Mouse (Mus musculus) inflammation-experienced regulatory T-cells, adult 6 months (primary cell): ENCODE results near the gene Bcorl1. TPM values are rescaled to one million over a fixed set of nuclear protein-coding genes. Genes with fewer than 3 reads are reported as not detected.
"Not testable (repeated sequence)": the region's sequence is repeated elsewhere in the genome, so short reads cannot be mapped to it uniquely, and the experiment has no call there.

Source experiments
- ATAC-seq: one replicate; pipeline ENCODE4 v1.8.0; 2017
- polyA plus RNA-seq, 3 experiments: library from polyadenylated mRNA; unstranded; fragments of 100-300 nt; shearing (Covaris generic); gene quantifications; one replicate each; pipeline ENCODE4 v1.2.1; 2017

The Bcorl1 gene
- polyA plus RNA-seq, 3 experiments from 2014 or later = 1.2 to 2.1 (median 1.5) TPM

DNA sequence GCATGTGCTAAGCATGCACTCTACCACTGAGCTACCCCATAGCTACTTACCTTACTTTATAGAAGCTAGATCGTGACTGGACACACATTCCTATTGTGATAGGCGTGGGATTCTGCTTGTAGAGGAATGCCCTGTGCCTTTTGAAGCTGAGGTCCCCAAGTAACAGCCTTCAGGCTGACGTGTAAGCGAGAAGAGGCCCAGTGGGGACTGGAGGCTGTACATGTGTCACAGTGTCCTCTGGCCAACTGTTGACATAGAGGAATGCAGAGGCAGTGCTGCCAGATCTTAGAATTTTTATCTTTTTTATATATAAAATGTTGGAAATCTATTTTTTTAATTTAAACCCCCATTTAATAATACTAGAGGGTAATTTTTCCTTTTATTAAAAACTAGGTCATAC is 58.8 kb downstream of the Bcorl1 start:
- ATAC-seq = no peak

DNA sequence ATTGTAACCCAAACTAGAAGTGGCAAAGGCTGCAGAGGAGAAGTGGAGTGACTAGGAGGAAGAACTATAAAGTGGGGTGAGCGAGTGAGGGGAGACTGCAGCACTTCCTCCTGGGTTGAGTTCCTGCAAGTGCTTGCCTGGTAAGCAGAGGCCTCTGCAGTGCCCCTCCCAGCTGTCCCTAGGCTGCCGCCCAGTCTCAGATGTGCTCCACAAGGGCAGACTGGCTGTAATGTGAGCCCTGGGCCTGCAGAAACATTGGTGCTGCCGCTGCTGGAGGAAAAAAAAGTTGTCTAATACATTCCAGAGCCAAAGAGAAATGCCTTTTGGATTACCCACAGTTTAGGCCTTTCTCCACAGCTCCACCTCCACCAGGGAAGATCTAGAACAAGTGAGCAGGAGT is 64.0 kb downstream of the Bcorl1 start:
- ATAC-seq = no peak

DNA sequence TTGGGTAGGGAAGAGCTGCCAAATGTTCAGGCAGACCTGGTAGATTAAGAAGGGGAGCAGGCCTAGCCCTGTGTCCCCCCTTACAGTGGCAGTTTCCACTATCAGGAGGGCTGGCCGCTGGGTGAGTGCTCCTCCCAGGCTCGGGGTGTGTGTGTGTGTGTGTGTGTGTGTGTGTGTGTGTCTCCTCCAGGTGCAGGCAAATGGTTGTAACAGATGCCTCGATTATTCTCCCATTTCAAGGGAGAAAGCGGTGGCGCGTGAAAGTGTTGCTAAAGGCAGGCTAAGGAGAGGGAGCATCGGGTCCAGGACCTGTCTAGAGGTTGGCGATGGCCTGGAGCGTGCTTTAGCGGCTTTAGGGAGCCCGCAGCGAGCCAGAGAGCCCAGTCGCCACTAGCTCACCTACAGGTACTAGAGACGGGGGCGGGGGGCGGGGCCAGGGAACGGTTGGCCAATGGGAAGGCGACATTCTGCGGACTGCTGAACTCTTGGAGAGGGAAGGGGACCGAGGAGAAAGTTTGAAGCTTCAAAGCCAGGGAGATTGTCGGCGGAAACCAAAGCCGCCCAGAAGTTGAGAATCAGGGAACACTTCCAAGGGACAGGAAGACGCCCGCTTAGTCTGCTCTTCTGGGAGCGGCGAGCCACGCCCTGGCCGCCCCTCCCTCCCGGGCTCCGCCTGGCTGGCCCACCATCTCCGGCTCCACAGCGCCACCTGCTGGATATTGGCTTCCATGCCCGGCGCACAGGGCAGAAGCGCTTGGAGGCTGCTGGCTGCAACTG is 68.6 kb downstream of the Bcorl1 start:
- ATAC-seq = peak; percentile 83

DNA sequence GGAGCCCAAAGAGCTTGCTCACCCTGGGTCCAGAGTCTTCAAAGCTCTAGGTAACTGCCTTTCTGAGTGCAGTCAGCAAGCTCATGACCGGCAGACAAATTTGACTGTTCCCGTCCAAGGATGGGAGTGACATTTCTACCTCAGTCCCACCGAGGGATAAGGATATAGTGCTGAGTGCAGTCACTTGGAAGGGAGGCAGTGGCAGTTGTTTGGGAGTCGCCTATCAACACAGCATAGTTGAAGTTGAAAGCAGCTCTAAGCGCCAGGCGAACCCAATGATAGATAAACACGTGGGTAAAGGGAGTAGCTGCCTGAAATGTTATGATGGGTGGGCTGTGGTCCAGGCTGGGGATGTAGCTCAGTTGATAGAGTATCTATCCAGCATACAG is 69.2 kb downstream of the Bcorl1 start:
- ATAC-seq = peak; percentile 11

DNA sequence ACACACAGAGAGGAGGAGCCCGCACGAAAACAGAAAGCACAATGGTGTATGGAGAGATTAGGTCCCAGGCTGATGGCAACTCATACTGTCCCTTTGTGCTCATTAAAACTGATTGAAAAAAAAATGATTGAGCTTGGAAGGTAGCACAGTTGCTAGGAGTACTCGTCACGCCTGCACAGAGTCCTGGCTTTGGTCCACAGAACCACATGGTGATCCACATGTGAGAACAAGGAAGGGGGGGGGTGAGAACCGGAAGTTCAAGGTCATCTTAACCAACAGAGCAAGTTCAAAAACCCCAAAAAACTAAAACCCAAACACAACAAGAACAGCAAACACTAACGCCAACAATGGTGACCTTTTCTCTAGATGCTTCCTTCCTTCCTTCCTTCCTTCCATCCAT is 71.5 kb downstream of the Bcorl1 start:
- no peak for ATAC-seq

DNA sequence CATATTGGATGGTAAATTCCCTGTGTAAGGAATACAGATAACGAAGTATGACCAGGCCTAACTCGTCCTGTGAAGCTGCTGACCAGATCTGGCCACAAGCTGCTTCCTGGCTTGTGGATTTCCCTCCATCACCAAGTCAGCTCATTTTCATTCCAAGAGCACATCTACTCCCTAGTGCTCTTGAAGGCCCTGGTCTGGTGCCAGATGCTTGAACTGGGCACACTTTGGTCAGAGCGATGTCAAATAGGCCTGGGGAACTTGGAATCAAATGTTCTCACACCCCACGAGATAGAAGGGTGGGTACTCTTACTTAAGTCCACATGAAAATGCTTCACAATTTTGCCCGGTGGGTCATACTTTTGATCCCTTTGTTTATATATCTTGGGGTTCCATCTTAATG is 73.1 kb downstream of the Bcorl1 start:
- ATAC-seq = no peak

DNA sequence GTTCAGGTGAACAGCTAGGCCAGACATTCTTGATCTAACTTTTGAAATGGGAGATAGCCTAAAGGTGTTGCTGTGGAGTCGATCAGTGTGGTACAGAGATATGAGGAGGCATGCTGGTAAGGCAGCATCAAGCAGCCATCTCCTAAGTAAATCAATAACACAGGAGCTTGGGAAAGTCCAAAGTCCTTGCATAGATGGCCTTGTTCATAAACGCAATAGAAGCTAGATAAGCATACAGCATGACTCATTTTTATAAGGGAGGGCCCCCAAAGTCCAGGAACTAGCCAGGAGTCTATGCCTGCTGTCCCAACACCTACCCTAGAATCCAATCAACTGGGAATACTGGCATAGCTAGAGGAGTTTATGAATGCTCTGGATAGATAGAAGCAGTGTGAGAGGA is 77.3 kb downstream of the Bcorl1 start:
- ATAC-seq = no peak

DNA sequence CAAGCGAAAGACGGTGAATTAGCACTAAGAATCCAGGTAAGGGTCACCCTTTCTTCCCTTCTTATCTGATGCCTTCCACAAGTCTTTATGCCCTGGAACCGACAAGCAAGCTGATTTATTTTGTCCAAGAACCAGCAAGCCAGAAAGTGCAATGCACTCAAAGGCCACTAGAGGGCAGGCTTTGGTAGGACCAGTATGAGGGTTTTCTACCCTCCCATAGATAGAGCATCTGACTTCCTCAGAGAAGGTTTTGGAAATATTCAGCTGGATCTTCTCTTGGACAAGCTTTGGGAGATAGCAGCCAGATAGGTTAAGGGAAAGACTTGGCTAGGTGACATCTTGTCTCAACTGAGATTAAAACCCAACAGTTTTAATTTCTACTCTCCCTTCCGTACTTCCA is 81.8 kb downstream of the Bcorl1 start:
- no peak for ATAC-seq

DNA sequence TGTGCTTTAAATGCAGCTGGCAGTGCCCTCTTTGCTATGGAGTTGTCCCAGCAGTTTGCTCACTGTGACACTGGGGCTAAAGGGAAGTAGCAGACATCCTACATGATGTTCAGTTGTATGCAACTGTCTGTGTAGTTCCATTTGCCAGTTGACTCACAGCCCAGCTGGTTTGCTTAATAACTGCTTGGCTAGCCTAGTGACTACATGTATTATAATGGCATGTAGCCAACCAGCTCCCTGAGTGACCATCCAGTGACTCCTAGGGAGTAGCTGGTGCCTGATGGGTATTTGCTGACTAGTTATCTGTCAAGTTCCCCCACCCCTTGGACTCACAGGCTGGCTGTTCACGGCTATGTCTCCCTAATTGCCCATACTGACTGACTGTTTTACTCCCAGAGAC is 82.5 kb downstream of the Bcorl1 start:
- ATAC-seq = no peak

DNA sequence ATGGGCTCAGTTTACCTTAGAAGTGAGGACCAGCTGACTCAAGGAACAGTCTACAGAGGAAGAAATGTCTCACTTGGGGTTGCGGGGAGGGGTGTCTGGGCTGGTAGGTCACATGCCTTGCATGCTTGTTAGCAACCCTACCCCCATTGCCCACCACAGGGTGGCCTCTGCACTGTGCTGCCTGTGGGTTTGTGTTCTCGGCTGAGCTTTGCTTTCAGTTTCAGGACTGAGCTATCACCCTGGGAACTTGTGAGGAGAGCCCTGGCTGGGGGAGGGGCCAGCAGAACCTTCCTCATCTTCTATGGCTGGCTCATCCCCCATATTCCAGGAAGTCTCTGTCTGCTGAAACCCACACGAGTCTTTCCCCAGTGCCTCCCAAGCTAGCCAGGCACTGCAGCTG is 83.4 kb downstream of the Bcorl1 start:
- peak; percentile 85 for ATAC-seq

DNA sequence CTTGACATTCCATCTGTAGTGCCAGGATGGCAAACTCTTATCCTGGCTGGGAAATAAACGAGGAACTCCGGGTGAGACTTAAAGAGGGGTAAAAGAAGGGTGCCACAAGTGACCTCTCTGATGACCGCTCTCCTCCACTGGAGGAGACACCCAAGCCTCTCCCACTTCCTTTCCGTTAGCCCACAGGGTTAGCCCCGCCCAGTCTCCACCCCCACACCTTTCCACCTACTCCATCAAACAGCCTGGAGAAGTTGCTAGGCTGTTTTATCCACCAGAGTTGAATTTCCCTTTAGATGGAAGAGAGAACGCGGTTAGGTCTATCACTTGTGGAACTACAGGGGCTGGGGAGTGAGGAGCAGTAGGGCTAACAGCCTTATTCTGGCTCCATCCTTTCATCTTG is 84.1 kb downstream of the Bcorl1 start:
- ATAC-seq = peak; percentile 19

DNA sequence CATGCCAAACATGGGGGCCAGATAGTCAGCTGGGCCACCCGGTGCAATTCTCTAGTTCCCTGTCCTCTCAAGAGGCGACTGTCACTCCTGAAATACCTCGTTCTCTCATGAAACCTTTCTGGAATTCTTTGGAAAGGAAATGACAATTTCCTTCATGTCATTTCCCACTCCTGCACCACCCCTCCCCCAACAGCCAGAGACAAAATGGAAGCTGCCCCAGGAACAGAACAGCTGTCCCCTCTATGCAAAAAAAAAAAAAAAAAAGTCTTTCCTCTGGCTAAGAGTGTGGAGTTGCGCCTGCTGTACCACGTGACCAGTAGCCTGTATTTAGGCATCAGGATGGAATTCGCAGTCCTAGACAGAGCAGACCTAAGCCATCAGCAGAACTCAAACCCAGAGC is 87.1 kb downstream of the Bcorl1 start:
- no peak for ATAC-seq

DNA sequence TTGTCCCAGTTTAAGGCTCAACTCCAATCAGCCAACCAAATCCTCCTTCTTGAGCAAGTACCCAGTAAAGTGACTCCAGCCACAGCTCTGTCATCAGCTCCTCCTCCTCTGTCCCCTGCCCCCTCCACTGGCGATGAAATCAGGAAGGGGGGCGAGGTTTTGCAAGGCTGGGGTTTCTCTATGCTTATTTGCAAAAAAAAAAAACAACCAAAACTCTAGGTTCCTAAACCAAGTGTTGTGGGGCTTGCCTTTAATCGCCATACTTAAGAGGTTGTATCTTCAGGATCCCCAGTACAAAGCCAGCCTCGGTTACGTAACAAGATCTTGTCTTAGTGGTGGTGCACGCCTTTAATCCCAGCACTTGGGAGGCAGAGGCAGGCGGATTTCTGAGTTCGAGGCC is 87.5 kb downstream of the Bcorl1 start:
- no peak for ATAC-seq

DNA sequence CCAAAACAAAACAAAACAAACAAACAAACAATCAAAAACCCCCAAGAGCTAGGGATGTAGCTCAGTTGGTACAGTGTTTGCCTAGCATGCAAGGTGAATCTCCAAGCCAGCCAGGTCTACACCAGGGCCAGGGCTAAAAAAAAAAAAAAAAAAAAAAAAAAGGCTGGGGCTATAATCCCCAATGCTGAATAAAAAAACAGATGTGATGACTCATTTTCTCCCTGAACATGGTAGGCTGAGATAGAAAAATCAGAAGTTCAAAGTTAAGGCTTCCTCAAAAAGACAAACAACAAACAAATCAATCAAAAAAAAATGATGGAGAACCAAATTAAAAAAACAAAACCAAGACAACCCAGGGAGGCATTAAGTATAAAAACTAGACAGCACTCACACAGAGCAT is 87.9 kb downstream of the Bcorl1 start:
- ATAC-seq = no peak

DNA sequence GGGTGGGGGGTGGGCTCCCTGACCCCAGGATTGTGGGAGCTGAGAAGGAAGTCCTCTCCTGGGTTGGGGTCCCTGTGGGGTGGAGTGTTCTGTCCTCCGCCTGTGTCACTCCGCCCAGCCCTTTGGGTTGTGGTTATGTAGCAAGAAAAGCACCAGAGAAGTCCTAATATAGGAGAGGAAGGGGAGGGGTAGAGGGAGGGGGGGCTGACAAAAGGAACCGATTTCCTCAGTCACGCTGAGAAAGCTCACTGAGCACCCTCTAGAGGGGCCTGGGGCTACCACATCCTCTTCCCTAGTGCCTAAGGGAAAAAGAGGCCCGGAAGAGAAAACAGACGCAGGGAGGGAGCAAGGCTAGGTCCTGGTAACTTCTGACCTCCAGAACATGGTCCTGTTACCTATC is 88.4 kb downstream of the Bcorl1 start:
- ATAC-seq = peak; percentile 28

DNA sequence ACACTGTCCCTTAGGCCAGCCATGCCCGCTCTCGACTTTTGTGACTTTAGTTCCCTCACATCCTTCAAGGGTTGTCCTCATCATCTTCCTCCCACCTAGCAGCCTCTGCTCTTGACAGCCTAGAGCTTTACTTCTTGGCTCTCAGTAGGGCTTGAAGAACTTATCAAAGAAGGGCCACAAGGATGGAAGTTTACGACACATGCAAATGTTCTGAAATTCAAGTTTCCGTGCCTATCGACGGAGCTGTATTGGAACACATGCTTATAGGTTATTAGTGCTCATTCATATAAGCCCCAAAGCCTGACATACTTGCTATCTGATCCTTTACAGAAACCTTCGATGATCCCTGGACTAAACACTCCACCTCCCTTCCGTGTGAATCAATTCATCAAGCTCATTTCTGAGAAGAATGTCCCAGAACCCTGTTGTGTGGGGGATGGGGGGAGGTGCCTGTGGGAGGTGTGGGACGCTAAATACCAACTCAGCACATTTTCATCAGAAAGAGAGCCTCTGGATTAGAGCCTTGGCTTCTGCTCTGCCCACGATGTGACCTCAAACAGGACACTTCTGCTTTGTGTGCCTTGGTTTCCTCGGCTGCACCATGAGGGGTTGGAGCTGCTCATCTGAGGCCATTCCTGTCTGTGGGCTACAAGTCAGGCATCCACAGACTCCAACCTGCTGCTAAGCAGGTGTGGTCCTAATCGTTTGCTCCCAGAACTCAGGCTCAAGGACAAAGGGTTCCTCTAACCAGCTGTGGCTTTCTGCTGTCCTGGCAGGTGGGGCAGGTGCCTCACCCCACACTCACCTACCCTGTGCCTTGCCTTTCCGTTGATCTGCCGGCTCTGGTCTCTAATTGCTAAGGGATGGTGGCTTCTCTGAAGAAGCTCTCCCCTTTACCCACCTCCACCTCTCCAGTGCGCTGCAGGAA is 91.7 kb downstream of the Bcorl1 start:
- peak; percentile 13 for ATAC-seq

DNA sequence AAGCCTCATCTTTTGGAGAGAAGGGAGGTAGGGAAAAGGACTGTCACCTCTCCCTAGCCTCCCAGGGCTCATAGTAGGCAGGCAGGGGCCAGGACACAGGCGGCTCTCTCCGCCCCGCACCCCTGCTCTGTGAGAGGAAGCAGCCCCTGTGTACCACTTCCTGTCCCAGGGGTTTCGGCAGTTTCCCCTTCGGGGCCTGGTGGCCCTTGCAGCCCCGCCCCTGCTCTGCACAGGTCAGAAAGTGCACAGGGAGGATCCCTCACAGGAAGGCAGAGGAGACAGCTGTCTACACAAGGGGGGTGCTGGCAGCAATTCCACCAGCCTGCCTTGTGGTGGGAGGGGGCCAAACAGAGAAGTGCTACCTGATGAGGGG is 92.4 kb downstream of the Bcorl1 start:
- ATAC-seq = peak; percentile 82

DNA sequence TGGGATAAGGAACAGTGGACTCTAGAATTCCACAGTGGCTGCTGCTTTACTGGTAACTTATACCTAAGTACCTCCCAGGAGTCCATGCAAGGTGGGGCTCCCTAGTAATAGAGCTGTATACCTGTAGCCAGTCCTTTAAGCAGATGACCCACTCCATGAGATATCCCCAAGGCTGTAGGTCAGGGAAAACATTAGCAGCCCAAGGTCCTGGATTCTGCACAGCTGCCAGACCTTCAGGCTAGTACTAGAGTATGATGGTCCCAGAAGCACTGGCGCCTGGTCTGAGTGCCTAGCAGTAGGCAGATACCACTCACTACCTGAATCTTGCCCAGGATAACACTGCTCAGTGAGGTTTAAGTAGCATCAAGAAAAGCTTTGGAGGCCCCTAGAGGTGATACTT is 93.1 kb downstream of the Bcorl1 start:
- no peak for ATAC-seq

DNA sequence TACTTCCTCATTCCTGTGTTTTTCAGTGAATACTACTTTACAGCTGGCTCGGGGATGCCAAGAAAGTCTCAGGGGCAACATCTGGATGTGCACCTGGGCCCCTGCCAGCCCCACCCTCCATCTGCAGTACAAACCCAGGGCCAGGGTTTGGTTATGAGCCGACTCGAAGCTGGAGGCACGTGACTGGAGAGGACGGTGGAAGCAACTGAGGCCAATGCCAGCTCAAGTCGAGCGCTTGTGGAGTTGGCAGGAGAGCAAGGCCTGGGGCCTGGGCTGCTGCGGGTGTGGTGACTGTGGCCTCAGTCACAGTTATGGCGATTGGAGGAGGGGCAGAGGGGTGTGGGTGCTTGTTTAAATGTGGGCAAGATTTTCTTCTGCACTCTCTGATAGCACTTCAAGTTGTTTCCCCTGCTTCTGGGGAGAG is 94.3 kb downstream of the Bcorl1 start:
- ATAC-seq = no peak

DNA sequence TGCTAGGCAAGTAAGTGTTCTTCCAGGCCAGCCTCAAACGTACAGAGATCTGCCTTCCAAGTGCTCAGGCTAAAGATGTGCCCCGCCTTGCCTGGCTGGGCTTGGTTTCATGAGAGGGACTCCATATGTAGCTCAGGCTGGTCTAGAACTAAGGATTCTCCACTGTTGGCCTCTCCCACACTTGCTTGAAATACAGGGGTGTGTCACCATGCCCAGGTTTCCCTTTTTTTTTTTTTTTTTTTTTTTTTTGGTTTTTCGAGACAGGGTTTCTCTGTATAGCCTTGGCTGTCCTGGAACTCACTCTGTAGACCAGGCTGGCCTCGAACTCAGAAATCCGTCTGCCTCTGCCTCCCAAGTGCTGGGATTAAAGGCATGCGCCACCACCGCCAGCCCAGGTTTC is 94.9 kb downstream of the Bcorl1 start:
- ATAC-seq = not testable (repeated sequence)

DNA sequence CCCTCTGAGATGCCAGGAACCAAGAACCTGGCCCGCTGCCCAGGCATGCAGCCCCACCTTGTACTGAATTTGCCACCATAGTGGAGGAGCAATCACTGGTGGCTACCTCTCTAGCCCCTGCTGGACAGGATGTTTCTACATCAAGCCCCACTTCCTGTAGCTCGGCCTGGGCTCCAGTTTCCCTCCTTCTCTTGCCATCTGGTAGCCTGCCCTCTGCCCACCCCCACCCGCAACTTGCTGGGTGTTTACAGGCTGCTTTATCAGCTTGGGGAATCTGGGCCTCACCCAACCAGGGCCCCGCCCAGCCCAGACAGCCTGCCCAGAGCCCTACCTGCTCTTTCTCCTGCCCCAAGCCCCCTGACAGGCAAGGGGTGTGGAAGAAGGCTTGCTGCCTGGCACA is 97.9 kb downstream of the Bcorl1 start:
- ATAC-seq = peak; percentile 63

DNA sequence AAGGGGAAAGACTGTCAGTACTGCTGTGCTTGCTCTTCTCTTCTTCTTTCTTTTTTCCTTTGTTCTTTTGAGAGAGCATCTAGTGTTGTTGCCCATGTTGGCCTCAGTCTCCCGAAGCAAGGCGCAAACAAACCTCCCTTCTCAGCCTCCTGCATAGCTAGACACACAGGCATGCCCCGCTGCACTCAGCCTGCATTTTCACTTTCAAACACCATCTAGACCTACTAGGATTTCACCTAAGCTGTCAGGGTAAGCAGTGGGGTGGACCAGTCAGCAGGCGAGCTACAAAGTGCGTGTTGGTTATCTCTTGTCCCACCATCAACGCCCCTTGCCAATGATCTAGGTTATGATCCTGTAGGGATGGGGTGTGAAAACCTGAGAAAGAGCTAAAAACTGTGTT is 100.4 kb downstream of the Bcorl1 start:
- ATAC-seq = no peak

DNA sequence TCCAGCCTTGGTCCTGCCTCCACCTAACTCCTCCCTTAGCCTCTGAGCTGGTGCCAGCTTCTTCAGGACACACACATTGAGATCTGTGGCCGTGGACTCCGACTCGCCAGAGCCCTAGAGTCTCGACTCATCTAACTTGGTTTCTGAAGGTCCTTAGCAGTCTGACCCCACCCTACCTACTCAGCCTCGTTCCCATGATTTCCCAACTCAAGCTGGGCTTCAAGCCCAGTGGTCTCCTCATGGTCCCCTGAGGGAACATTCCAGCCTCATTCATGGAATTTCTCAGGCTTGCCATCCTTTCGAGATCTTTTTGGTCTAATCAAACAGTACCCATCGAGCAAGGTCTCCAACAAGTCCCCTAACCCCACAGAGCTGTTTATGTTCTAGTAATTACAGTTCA is 100.8 kb downstream of the Bcorl1 start:
- no peak for ATAC-seq

DNA sequence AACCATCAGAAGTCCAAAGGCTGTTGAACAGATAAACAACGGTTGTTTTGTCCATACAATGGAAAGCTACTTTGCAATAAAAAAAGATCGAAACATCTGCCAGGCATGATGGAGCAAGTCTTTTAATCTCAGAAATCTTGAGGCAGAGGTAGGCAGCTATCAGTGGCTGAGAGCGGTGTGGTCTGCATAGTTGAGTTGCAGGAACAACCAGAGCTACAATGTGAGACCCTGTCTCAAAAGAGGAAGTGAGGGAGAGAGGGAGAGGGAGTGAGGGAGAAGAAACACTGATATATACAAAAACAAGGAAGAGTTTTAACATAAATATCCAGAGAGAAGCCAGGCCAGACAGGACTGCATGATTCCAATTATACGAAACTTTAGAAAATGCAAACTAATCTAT is 103.5 kb downstream of the Bcorl1 start:
- ATAC-seq = no peak
